Mouse (Mus musculus): ENCODE measurements around the gene Slc16a14. TPM values are rescaled to one million over a fixed set of nuclear protein-coding genes. Genes with fewer than 3 reads are reported as not detected.
"Not testable (repeated sequence)": the region's sequence is repeated elsewhere in the genome, so short reads cannot be mapped to it uniquely, and the experiment has no call there.

Gene Slc16a14
- total RNA-seq (2021): 10 to 100 TPM; 27.7 to 39.1 TPM
- long read RNA-seq, partial matches to known transcripts: 0 of 2 reads
- long read RNA-seq, other reads (novel, unspliced or antisense): 2 of 2 reads

DNA sequence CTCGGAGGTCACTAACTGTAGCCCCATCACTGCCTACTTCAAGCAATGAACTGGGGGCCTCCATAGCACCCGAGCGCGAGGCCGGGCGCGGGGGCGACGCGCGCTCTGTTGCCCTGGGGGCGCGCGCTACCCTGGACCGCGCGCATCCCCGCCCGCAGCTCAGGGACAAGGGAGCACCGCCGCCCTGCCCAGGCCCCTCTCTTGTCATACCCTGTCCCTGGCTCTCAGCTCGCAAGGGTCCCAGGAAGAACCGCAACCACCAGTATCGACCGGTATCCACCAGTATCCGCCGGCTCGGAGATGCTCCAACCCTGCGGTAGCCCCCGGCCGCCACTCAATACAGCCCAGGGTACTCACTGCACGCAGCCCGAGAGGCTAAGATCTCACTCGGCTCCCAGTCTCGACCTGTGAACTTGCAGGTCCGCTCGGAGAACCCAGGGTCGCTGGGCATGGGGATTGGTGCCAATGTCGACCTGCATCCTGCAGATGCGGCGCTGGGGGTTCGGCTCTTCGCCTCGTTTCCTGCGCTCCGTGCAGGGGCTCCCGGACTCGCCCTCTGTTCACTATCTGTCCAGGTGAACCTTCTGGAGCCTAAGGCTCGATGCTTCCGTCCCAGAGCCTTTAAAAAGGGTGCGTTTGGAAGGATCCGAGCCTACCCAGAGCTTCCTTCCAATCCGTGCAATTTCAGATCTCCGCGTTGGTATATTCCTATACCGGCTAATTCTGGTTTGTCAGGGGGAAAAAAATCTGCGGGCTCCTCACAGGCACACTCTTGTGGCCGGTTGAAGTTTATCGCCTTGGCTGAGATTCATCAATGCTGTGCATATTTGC, at the start of gene Slc16a14:
TSS of gene Slc16a14 (minus strand) at position 632 of the 831 bp plus-strand sequence.
- DNase-seq (ENCODE audit: low spot score in 2 of 2): peak; percentile 65 to 73

DNA sequence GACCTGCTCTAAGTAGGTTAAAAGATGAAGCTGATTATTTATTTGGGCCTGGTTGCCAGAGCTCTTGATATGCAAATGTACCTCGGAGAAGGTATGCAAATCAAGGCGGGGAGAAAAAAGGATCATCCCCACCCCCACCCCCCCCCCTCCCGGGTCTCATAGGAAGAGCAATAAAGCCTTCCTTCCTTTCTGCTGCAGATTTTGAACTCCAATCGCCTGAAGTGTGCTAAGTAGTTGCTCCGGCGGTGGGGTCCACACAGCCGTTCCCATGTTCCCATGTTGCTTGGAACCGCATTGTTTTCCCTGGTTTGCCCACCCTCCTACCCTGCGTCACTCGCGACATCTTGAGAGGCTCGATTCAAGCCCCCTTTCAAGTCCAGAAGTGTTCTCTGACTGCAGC, 26.8 kb upstream of the Slc16a14 start:
- DNase-seq (ENCODE audit: low spot score in 2 of 2): not testable (repeated sequence)

DNA sequence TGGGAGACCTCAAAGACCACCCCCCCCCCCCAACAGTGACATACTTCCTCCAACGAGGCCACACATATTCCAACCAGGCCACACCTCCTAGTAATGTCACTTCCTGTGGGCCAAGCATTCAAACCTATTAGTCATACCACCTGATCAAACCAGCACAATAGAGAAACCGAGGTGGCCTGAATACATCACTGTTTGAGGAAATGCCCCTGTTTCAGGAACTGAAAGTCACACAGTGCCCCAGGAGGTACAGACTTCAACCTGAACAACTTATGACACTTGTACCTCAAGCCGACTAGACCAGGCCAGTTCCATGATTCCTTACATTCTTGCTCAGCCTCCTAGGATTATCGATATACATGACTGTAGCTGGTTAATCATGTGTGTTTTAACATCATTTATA, 22.8 kb upstream of the Slc16a14 start:
- DNase-seq (ENCODE audit: low spot score in 2 of 2): not testable (repeated sequence)

DNA sequence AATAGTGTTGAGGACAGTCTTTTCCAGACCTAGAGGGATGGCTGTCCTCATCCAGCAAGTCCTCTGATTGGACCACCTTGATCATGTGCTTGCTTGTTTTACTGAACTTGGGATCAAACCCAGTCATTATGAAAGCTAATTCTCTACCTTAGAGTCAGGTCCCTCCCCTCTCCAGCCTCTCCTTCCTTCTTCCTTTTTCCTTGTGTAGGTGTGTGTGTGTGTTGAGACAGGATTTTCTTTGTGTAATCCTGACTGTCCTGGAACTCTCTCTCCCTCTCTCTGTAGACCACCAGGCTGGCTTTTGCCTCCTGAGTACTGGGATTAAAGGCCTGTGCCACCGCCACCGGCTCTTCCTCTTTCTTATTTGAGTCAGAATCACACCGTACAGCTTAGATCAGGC, 21.8 kb upstream of the Slc16a14 start:
- not testable (repeated sequence) for DNase-seq (ENCODE audit: low spot score in 2 of 2)

DNA sequence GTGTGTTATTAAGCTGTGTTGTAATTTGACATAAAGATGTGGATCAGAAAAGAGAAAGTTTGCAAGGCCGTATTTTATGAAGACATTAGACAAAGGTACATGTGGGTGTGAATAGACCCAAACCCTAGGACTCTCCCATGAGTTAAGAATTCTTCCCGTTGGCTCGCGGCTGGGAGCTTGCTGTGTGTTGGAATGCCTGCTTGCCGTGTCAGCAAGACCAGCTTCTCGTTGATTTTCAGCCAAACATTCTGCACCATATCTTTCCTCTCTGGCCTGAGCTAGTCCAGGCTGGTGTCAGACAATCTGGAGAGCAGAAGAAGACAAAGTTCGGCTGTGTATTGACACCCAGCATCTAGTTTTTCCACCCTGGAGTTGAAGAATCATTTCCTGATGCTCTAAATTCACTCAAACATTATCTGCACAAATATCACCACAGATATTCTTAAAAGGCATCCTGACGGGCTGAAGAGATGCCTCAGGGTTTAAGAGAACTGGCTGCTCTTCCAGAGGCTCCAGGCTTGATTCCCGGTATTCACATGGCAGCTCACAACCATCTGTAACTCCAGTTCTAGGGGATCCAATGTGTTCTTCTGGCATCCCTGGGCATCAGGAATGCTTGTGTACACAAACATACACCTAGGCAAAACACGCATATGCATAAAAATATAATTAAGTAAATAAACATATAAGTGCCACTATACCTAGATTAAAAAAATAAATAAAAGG, 17.7 kb upstream of the Slc16a14 start:
- no peak for DNase-seq (ENCODE audit: low spot score in 2 of 2)

DNA sequence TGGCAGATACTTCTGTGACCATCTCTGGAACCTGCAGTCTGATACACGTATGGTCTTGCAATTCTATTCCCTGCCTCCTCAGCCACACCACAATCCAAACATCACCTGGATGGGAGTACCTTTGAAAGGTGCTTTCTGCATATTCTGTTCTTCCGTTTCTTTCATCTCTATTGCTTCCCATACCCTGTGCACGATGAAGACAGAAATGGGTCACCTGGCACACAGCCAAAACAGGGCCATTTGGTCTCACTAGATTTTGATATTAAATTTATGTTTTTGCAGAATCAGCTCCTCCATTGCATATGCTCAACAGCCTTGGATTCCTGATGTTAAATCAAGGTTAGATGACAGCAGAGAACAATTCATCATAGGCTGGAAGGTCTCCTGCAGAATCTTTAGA, 16.6 kb upstream of the Slc16a14 start:
- no peak for DNase-seq (ENCODE audit: low spot score in 2 of 2)

DNA sequence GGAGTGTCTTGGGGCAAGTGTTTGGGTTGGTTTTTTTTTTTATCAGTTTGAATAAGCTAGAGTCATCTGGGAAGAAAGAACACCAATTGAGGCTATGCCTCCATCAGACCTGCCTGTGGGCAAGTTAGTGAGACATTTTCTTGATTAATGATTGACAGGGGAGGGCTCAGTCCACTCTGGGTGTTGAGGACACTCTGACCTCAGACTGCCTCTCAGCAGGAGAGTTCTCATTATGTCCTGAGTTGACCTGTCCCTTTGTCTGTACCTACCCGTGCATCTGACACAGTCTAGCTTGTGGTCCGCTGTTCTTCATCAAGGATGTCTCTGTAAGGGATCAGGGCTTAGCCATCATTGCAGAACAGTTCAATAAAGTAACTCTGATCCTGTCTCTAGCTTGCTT, 12.5 kb upstream of the Slc16a14 start:
- no peak for DNase-seq (ENCODE audit: low spot score in 2 of 2)

DNA sequence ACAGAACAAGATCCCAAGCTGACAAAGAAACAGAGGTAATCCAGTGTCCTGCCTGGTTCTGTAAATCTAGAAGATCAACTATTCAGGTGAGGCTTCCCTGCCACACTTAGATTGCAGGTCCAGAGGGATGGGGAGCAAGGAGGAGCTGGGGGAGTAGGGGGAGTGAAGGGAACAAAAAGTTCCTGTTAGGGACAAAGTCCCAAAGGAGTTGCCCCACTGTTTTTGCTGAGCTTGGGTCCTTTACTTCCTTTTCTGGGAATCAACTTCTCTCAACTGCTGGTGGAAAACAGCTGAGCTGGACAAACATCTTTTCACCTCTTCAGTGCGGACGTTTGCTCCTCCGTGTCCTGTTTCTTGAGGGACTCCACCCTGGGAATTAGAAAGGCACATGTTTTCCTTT, 11.0 kb upstream of the Slc16a14 start:
- no peak for DNase-seq (ENCODE audit: low spot score in 2 of 2)

DNA sequence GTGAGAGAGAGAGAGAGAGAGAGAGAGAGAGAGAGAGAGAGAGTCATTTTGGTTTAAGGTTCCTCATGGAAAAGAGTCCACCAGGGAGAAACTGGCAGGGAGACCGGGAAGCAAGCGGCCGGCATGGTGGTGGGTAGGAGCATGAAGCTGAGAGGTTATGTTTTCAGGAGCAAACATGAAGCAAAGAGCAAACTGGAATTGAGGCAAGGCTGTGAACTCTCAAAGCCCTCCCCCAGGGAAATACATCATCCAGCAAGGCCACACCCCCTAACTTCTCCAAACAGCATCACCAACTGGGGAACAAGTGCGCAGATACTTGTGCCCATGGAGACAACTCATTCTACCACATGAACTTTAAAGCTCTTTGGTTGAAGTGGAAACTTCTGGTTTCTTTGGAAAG, 8.6 kb upstream of the Slc16a14 start:
- no peak for DNase-seq (ENCODE audit: low spot score in 2 of 2)

DNA sequence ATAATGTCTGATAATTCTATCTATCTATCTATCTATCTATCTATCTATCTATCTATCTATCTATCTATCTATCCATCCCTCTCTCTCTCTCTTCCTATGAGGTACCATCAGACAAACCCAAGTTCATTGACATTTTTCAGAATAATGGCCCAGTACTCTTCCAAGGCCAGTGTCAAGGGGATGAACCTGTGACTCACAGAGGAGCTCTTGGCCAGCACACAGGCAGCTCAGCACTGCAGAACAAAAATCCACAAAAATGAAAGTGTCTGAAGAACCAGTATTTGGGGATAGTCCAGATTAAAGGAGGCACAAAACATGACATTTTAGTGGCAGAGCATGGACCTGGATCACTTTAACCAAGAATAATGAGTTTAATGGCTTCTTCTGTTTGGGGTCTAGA, 7.7 kb upstream of the Slc16a14 start:
- no peak for DNase-seq (ENCODE audit: low spot score in 2 of 2)

DNA sequence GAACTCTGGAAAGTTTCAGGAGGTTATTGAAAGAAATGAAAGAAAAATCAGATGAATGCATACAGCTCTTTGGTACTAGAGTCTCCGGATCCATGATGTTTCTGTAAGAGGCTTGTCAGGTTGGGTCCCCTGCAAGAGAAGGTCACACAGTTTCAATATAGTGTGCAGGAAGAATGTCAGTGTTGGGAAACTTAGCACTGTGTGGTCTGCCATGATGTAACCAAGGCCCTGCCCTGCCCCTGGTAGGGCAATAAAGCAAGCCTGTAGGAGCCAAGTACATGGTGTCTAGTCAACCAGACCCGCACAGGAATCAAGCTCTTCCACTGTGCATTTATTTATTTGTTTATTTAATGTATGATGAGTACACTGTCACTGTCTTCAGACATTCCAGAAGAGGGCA, 5.4 kb upstream of the Slc16a14 start:
- DNase-seq (ENCODE audit: low spot score in 2 of 2): no peak

DNA sequence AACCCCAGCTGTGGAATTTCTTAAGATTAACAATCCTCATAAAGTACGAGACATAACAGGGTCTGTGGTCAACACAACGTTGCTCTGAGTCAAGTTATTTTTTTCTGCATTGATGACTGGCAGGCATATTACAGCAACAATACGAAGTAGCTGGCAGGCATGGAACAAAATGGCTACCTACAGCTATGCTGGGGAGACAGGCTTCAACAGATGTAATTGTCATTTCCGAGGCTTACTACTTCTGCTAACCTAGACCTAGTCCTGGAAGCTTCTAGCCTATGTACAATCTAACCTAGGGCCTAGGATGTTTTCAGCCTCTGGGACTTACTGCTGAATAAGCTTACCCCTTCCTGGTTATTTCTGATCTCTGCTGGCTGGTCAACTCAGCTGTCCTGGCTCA, 4.5 kb upstream of the Slc16a14 start:
- no peak for DNase-seq (ENCODE audit: low spot score in 2 of 2)

DNA sequence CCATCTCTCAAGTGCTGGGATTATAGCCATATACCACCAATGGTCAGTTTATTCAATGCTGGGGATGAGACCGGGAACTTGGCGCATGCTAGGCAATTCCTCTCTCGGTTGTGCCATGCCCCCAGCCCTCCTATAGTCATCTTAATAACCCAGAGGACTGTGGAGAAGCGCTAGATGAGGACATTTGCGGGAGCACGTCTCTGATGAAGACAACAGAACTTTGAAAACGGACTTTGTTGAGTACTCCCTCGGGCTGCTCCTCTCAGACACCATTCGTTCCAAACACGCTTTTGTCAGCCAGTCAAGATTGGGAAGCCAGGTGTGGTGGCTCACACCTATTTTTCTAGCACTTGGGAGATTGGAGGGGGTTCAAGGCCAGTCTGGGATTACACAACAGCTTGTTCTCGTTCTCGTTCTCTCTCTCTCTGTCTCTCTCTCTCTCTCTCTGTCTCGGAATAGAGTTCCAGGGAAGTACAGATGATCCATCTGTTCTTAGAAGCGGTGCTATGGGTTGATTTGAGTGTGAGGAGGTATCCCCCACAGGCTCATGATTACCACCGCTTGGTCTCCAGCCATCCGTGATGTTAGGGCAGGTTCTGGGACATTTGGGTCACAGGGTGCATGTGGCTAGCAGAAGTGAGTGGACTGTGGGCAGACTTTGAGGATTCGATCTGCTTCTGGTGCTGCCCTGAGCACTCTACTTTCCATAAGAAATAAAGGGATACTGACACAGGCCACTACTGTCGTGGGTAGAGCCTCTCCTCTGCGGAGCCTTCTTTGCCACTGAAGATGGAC, 2.0 kb upstream of the Slc16a14 start:
- DNase-seq (ENCODE audit: low spot score in 2 of 2): no peak

DNA sequence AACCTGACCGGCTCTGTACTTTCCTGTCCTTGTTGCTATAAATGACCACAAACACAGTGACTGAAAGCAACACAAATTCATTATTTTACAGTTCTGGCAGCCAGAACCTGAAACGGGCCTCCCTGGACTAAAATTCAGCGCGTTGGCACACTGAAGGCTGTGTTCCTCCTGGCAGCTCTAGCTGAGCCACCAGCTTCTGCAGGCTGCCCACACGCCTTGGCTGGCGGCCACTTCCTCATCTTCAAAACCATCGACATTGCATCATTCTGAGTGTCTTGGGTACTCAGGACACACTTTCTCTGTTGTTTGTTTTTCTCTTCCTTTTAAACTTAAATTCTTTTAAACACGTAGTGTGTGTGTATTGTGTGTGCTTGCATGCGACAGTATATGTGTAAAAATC, 734 bp upstream of the Slc16a14 start:
- peak; percentile 69 to 77 for DNase-seq (ENCODE audit: low spot score in 2 of 2)

DNA sequence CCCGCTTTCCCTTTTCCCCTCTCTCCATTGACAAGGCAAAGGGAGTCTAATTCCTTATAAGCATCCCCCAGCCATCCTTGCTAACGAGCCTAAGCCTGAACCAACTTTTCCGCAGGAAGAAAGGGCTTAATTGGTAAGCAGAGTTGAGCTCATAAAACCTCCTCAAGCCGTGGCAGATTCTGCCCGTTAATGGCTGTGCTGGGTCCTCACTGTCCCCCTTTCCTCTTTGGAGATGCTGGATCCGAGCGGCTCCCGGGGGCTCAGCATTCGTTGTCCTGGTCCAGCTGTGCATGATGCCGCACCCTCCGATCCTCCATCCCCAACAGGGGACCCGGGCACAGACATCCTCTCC, 807 bp downstream of the Slc16a14 start:
- DNase-seq (ENCODE audit: low spot score in 2 of 2): no peak

DNA sequence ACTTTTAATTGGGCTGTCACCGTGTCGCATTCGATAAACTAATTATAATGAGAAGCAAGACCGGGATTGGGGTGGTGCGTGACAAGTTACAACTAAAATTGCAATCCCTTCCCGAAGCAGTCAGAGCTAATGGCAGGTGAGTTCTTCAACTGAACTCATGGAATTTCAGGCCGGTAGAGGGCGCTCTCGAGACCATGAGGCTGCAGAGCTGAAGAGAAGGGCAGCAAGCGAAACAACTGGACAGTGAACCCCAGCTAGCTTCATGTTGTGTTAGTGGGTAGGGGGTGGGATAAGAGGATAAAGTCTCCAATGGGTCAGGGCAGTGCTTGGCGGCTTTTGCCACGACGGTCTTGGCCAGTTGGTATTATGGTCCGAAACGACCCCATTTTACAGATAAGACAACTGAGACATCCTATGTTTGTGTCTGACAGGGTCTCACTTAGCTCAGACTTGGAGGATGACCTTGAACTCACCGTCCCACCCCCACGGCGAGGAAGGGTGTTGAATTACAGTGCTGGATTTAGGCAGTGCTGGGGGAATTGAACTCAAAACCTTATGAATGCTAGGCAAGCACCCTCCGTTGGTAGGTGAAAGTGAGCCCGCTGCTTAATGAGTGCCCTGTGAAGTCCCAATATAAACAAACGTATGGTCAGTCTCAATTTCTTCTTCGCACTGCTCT, 1.3 kb downstream of the Slc16a14 start:
- peak; percentile 90 for DNase-seq (ENCODE audit: low spot score in 2 of 2)

DNA sequence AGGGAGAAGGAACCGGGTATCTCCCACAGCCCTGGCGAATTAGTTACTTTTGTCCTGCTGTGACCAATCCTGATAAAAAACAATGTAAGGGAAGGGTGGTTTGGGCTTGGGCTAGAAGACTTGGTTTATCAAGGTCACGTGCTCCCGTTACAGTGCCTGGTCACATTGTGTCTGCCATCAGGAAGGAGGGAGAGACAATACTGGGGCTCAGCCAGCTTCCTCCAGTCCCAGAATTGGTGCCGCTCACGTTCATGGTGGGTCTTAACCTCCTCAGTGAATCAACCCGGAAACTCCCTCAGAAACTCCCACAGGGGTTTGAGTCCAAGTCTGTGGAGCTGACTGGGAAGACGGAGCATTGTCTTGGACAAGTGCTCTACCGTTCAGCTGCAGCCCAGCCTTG, 9.3 kb downstream of the Slc16a14 start:
- no peak for DNase-seq (ENCODE audit: low spot score in 2 of 2)

DNA sequence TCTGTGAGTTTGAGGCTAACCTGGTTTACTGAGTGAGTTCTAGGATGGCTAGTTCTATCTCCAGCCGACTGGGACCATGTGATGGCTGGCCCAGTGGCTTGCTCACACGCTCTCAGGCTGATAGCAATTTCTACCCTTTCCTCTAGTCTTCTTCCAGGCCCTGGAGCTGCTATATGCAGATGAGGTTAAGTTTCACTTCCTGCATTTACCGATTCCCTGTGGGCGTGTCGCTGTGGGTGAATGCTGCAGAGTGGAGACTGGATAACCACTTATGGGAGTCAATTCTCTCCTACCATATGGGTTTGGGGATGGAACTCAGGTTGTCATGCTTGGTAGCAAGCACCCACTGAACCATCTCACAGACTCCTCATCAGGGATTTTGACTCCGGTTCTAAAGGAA, 10.8 kb downstream of the Slc16a14 start:
- DNase-seq (ENCODE audit: low spot score in 2 of 2): no peak

DNA sequence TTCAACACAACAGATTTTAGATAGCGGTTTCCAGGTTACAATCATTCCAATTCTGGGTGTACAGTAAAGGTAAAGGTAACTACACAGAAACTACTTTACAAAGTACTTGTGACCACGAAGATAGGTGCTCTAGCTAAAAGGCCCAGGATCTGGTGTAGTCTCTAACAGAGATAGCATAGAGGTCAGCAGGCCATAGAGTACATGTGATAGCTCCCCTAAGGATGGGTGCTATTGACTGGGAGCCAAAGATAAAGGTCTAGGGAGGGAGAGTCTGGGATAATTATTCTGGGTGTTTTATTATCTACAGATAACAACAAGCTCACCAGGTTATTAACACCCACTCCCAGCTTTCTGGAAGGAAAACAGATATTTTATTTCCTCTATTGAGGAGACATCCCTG, 11.5 kb downstream of the Slc16a14 start:
- DNase-seq (ENCODE audit: low spot score in 2 of 2): no peak

DNA sequence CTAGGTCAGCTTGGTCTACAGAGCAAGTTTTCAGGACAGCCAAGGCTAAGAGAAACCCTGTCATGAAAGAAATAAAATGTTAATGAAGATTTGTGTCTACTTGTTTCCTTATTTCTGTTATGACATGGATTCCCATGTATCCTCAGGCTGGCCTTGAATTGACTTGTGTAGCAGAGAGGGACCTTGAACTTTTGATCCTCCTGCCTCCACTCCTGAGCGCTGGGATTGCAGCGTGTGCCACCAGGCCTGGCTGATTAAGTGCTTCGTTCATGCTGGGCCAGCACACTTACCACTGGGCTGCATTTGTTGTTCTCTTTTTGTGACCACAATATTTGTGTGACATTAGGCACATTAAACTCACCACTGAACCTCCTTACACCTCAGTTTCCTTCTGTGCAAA, 16.1 kb downstream of the Slc16a14 start:
- no peak for DNase-seq (ENCODE audit: low spot score in 2 of 2)

DNA sequence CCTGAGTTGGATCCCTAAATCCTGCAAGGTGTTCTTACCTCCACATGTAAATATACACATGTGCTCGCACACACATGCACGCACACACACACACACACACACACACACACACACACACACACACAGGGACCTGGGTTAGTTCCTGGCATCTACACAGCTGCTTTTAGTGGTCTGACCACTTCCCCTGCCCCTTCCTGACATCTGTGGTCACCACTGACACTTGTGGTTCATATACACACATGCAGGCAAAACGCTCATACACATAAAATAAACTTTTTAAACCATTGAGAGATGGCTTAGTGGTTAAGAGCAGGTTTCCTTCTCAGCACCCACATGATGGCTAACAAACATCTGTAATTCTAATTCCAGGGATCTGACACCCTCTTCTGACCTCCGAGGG, 19.9 kb downstream of the Slc16a14 start:
- no peak for DNase-seq (ENCODE audit: low spot score in 2 of 2)

Measured in layer of hippocampus, postnatal 10 days (tissue).